Comparison of ENCODE assay signal across 8 mouse cellular contexts in the genomic region with DNA sequence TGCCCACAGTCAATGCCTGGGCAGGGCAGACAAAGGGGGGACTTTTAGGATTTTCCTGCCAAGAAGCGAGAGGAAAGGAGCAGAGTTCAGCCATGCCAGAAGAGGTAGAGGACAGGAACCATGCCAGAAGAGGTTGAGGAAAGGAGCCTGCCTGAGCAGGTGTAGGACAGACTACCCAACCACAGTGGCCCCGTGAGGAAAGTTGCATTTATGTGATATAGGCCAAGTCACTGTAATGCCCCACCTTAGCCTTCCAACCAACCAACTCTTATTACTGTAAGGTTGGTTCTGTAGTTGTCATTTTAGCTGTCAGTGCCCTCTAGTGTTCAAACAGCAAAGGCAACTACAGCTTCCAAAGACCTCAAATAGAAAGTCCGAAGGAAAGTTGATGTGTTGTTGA. TPM values are rescaled to one million over a fixed set of nuclear protein-coding genes. Genes with fewer than 3 reads are reported as not detected.
DNase-seq lines count a peak whose midpoint lies in the region; ATAC-seq and TF ChIP-seq lines count a peak whose summit lies in the region.

No protein-coding gene starts in this region.

- no peak overlapping the region for H3K9ac ChIP-seq in neural tube, embryonic 11.5 days (ENCODE audit: low read length)
- H3K9ac ChIP-seq in neural tube, embryonic 15.5 days (replicated peaks) = no peak overlapping the region
- no peak overlapping the region; the same call in 1 of the 2 replicates for H3K9ac ChIP-seq in heart, embryonic 14.5 days (ENCODE audit: low read length)
- no peak overlapping the region for H3K9ac ChIP-seq in liver, embryonic 12.5 days

- no peaks in the 10 kb centered on the region for H3K36me3 ChIP-seq in neural tube, embryonic 11.5 days (ENCODE audit: control insufficient read depth, insufficient read depth, low read length)
- H3K36me3 ChIP-seq in neural tube, embryonic 15.5 days = no peaks in the 10 kb centered on the region
- no peaks in the 10 kb centered on the region for H3K36me3 ChIP-seq in heart, embryonic 14.5 days (ENCODE audit: control insufficient read depth, insufficient read depth, low read length)
- no peaks in the 10 kb centered on the region for H3K36me3 ChIP-seq in liver, embryonic 12.5 days
- no peaks in the 10 kb centered on the region for H3K36me3 ChIP-seq in small intestine, adult 2 months (ENCODE audit: control insufficient read depth, insufficient read depth, low read length)

- H3K9me3 ChIP-seq in neural tube, embryonic 11.5 days (ENCODE audit: control insufficient read depth, low read length) = no peaks in the 10 kb centered on the region
- no peaks in the 10 kb centered on the region for H3K9me3 ChIP-seq in neural tube, embryonic 15.5 days (replicated peaks)
- H3K9me3 ChIP-seq in heart, embryonic 14.5 days (ENCODE audit: control insufficient read depth, low read length) = no peaks in the 10 kb centered on the region
- H3K9me3 ChIP-seq in liver, embryonic 12.5 days (replicated peaks) = no peaks in the 10 kb centered on the region

- 64% methylated on average over 3 of the region's 3 CpGs for WGBS in neural tube, embryonic 11.5 days
- 65% methylated on average over 3 of the region's 3 CpGs for WGBS in neural tube, embryonic 15.5 days
- 47% methylated on average over 3 of the region's 3 CpGs for WGBS in heart, embryonic 14.5 days
- 35% methylated on average over 3 of the region's 3 CpGs for WGBS in liver, embryonic 12.5 days (ENCODE audit: insufficient replicate concordance)
- WGBS in small intestine, adult 2 months = 33% methylated on average over 3 of the region's 3 CpGs

- H3K4me3 ChIP-seq in neural tube, embryonic 11.5 days (ENCODE audit: low read depth, low read length) = no peak overlapping the region
- H3K4me3 ChIP-seq in neural tube, embryonic 15.5 days (replicated peaks) = no peak overlapping the region
- no peak overlapping the region for H3K4me3 ChIP-seq in heart, embryonic 14.5 days (ENCODE audit: control insufficient read depth in 1 of 2, insufficient read depth in 1 of 2, low read depth in 1 of 2, low read length in 2 of 2)
- no peak overlapping the region for H3K4me3 ChIP-seq in liver, embryonic 12.5 days
- H3K4me3 ChIP-seq in small intestine, adult 2 months (ENCODE audit: low read depth, low read length) = peak overlapping the region; percentile 25

- ATAC-seq in neural tube, embryonic 11.5 days (ENCODE audit: insufficient read depth, low FRiP score, low TSS enrichment) = no peak
- no peak for ATAC-seq in neural tube, embryonic 15.5 days (ENCODE audit: low FRiP score)
- no peak; the same call in 1 of the 2 replicates for ATAC-seq in heart, embryonic 14.5 days (ENCODE audit: insufficient number of reproducible peaks, insufficient read depth, low FRiP score, low read depth)
- peak; percentile 68; the same call in 1 of the 2 replicates for ATAC-seq in liver, embryonic 12.5 days

- intact Hi-C loops in left cerebral cortex, postnatal 4 days (cut with DNase I) = no loop called here

- no peak for TF ChIP-seq CTCF in small intestine, adult 2 months (IDR thresholded peaks at IDR 0.05; ENCODE audit: extremely low read depth, insufficient read length, insufficient replicate concordance, low read depth, low read length)

- no peaks in the 10 kb centered on the region for H3K4me1 ChIP-seq in neural tube, embryonic 11.5 days (ENCODE audit: control insufficient read depth, insufficient read depth, low read length)
- H3K4me1 ChIP-seq in neural tube, embryonic 15.5 days = no peaks in the 10 kb centered on the region
- H3K4me1 ChIP-seq in heart, embryonic 14.5 days (ENCODE audit: control insufficient read depth in 2 of 2, insufficient read depth in 2 of 2, low read length in 2 of 2) = no peaks in the 10 kb centered on the region
- H3K4me1 ChIP-seq in liver, embryonic 12.5 days = no peaks in the 10 kb centered on the region
- H3K4me1 ChIP-seq in small intestine, adult 2 months (ENCODE audit: control insufficient read depth, insufficient read depth, insufficient read length, low read length) = no peaks in the 10 kb centered on the region

- H3K27ac ChIP-seq in neural tube, embryonic 11.5 days (ENCODE audit: low read depth, low read length) = no peak overlapping the region
- no peak overlapping the region for H3K27ac ChIP-seq in neural tube, embryonic 15.5 days (replicated peaks)
- no peak overlapping the region for H3K27ac ChIP-seq in heart, embryonic 14.5 days (replicated peaks in 1 of 2; ENCODE audit: control insufficient read depth in 1 of 2, insufficient read depth in 1 of 2, low read depth in 2 of 2, low read length in 2 of 2)
- H3K27ac ChIP-seq in liver, embryonic 12.5 days = no peak overlapping the region
- 0 out of 2 replicates have a peak overlapping the region, but pooled peaks have one; percentile 17 for H3K27ac ChIP-seq in small intestine, adult 2 months (ENCODE audit: insufficient read depth, low read depth, low read length)

- no peak overlapping the region for H3K4me2 ChIP-seq in neural tube, embryonic 11.5 days (ENCODE audit: low read depth)
- H3K4me2 ChIP-seq in neural tube, embryonic 15.5 days = no peak overlapping the region
- H3K4me2 ChIP-seq in heart, embryonic 14.5 days (ENCODE audit: low read length) = peak overlapping the region; percentile 42
- peak overlapping the region; percentile 41 for H3K4me2 ChIP-seq in liver, embryonic 12.5 days

- TF ChIP-seq POLR2A in small intestine, adult 2 months (IDR thresholded peaks at IDR 0.05; ENCODE audit: low read depth, low read length) = no peak

- peak; percentile 18 for DNase-seq in adrenal gland, adult 2 months
- DNase-seq in adrenal gland, postnatal 4 days (ENCODE audit: low spot score in 2 of 2) = no peak
- DNase-seq in neural tube, embryonic 11.5 days (ENCODE audit: low spot score) = peak; percentile 14
- DNase-seq in left cerebral cortex, postnatal 4 days = no peak

- H3K27me3 ChIP-seq in neural tube, embryonic 11.5 days (ENCODE audit: control insufficient read depth, insufficient read depth, low read length) = no peaks in the 10 kb centered on the region
- no peaks in the 10 kb centered on the region for H3K27me3 ChIP-seq in neural tube, embryonic 15.5 days (replicated peaks)
- H3K27me3 ChIP-seq in heart, embryonic 14.5 days (ENCODE audit: control insufficient read depth, insufficient read depth, low read length) = no peaks in the 10 kb centered on the region
- no peaks in the 10 kb centered on the region for H3K27me3 ChIP-seq in liver, embryonic 12.5 days (replicated peaks)
- no peaks in the 10 kb centered on the region for H3K27me3 ChIP-seq in small intestine, adult 2 months (ENCODE audit: control insufficient read depth, insufficient read depth, low read length)

RNA-seq across cellular contexts. Expression of gene Slfn3, which starts 0.9 kb away (rescaled TPM):
- total RNA-seq in adrenal gland, adult 2 months (2021) = 1 to 10 TPM; 2.7 to 2.8 TPM
- polyA plus RNA-seq in adrenal gland, adult 2 months (2012; rRNA removed) = 0.03 and 0.21 TPM in 2 replicates
- total RNA-seq in adrenal gland, postnatal 4 days (2021) = 1 to 10 TPM; 3.8 to 4.8 TPM
- not detected in 2 replicates for polyA plus RNA-seq in neural tube, embryonic 11.5 days (2014; fragmentation: Nextera tagmentation; extraction: Ambion mirVana)
- polyA plus RNA-seq in neural tube, embryonic 15.5 days (2015; fragmentation: Nextera tagmentation; extraction: Ambion mirVana) = 0.17 and 1.1 TPM in 2 replicates
- 1.3 and 1.6 TPM in 2 replicates for polyA plus RNA-seq in heart, embryonic 14.5 days (2014; fragmentation: Nextera tagmentation; extraction: Ambion mirVana)
- 0.97 and 1.3 TPM in 2 replicates for polyA plus RNA-seq in liver, embryonic 12.5 days (2016; fragmentation: Nextera tagmentation; extraction: Ambion mirVana)
- polyA plus RNA-seq in small intestine, adult 2 months (2012; rRNA removed) = 0.09 TPM in 1 of 2 replicates, not detected in the other
- total RNA-seq in left cerebral cortex, postnatal 4 days (2021) = under 1 TPM; 0.26 to 0.50 TPM

RNA-seq across cellular contexts. Expression of gene Slfn4, which starts 17.0 kb away (rescaled TPM):
- total RNA-seq in adrenal gland, adult 2 months (2021) = under 1 TPM; 0.17 to 0.23 TPM
- polyA plus RNA-seq in adrenal gland, adult 2 months (2012; rRNA removed) = 0.06 TPM in 1 of 2 replicates, not detected in the other
- total RNA-seq in adrenal gland, postnatal 4 days (2021) = under 1 TPM; 0.31 to 0.59 TPM
- polyA plus RNA-seq in neural tube, embryonic 11.5 days (2014; fragmentation: Nextera tagmentation; extraction: Ambion mirVana) = not detected in 2 replicates
- not detected in 2 replicates for polyA plus RNA-seq in neural tube, embryonic 15.5 days (2015; fragmentation: Nextera tagmentation; extraction: Ambion mirVana)
- not detected in 2 replicates for polyA plus RNA-seq in heart, embryonic 14.5 days (2014; fragmentation: Nextera tagmentation; extraction: Ambion mirVana)
- polyA plus RNA-seq in liver, embryonic 12.5 days (2016; fragmentation: Nextera tagmentation; extraction: Ambion mirVana) = not detected in 2 replicates
- 0.37 and 0.47 TPM in 2 replicates for polyA plus RNA-seq in small intestine, adult 2 months (2012; rRNA removed)
- total RNA-seq in left cerebral cortex, postnatal 4 days (2021) = under 1 TPM in 1 of 2 experiments, not detected in 1; 0.18 TPM

Comparison
In these comparisons a context has a peak if more than half of its experiments do, and no peak if none do; other contexts are left out.
1. DNase-seq: peak in adrenal gland, adult 2 months (single experiment) and neural tube, embryonic 11.5 days (single experiment); none in adrenal gland, postnatal 4 days (0 of 2) and left cerebral cortex, postnatal 4 days (single experiment).
2. H3K4me2 ChIP-seq: peak in heart, embryonic 14.5 days (single experiment) and liver, embryonic 12.5 days (single experiment); none in neural tube, embryonic 11.5 days (single experiment) and neural tube, embryonic 15.5 days (single experiment).